Mouse (Mus musculus): ENCODE measurements around the gene Btk. TPM values are rescaled to one million over a fixed set of nuclear protein-coding genes. Genes with fewer than 3 reads are reported as not detected.
"Not testable (repeated sequence)": the region's sequence is repeated elsewhere in the genome, so short reads cannot be mapped to it uniquely, and the experiment has no call there.

The Btk gene
- polyA plus RNA-seq, 1 experiment from 2014 or later = 40.2 TPM

DNA sequence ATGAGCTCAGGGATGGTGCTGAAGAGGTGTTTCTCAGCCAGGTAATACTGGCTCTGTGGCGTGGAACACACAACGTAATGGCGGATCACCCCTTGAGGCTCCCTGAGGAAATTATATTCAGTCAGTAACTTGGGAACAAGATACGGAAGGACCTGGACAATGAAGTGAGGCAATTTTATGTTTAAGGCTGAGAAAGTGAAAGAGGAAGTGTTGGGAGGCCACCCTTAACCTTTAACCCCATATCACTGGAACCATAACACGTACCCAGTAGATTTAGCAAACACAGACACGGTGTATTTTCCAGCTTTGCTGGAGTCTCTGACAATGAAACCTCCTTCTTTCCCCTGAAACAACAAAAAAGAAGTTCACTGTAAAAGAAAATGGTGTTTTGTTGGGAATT is 28.9 kb downstream of the Btk start:
- ATAC-seq (replicated peaks; ENCODE audit: low FRiP score) (no peak), DNase-seq (ENCODE audit: low spot score) (no peak)
- no peaks in the 10 kb centered on the region for H3K9me3 ChIP-seq (ENCODE audit: control insufficient read depth, low read length)
- H3K27ac ChIP-seq (ENCODE audit: low read depth, low read length) = no peak overlapping the region
- no peak overlapping the region for H3K9ac ChIP-seq (ENCODE audit: low read depth, low read length)
- no peaks in the 10 kb centered on the region; the same call in 1 of the 2 replicates for H3K36me3 ChIP-seq (ENCODE audit: control insufficient read depth, insufficient read depth, low read length)
- no peak overlapping the region for H3K4me3 ChIP-seq (ENCODE audit: low read depth, low read length)
- 68% methylated on average over 6 of the region's 6 CpGs for WGBS
- no peaks in the 10 kb centered on the region for H3K4me1 ChIP-seq (replicated peaks; ENCODE audit: control insufficient read depth, insufficient read depth, low read length)
- H3K4me2 ChIP-seq = no peak overlapping the region
- no peaks in the 10 kb centered on the region for H3K27me3 ChIP-seq (replicated peaks; ENCODE audit: control insufficient read depth, insufficient read depth, low read length)

- ATAC-seq (replicated peaks; ENCODE audit: low FRiP score) (no peak), DNase-seq (ENCODE audit: low spot score) (no peak)
- Histone ChIP-seq H3K9me3 (ENCODE audit: control insufficient read depth, low read length) (no peaks in the 10 kb centered on the region), H3K36me3 (ENCODE audit: control insufficient read depth, insufficient read depth, low read length) (no peaks in the 10 kb centered on the region; the same call in 1 of the 2 replicates), H3K27me3 (replicated peaks; ENCODE audit: control insufficient read depth, insufficient read depth, low read length) (no peaks in the 10 kb centered on the region), H3K27ac (ENCODE audit: low read depth, low read length) (no peak overlapping the region), H3K4me2 (no peak overlapping the region), H3K4me3 (ENCODE audit: low read depth, low read length) (no peak overlapping the region), H3K4me1 (replicated peaks; ENCODE audit: control insufficient read depth, insufficient read depth, low read length) (no peaks in the 10 kb centered on the region), H3K9ac (ENCODE audit: low read depth, low read length) (no peak overlapping the region)
- 79% methylated on average over 4 of the region's 4 CpGs for WGBS
Measured at GRCm38 (mm10) chrX:134553326-134553725, 30.0 kb downstream of the Btk start.

- DNase-seq (ENCODE audit: low spot score) (no peak), ATAC-seq (replicated peaks; ENCODE audit: low FRiP score) (no peak)
- H3K27ac ChIP-seq (ENCODE audit: low read depth, low read length) = no peak overlapping the region
Measured at GRCm38 (mm10) chrX:134550903-134551302, 32.5 kb downstream of the Btk start.

GRCm38 (mm10) chrX:134547330-134547729 is 36.0 kb downstream of the Btk start:
- no peaks in the 10 kb centered on the region for H3K9me3 ChIP-seq (ENCODE audit: control insufficient read depth, low read length)
- no peak overlapping the region for H3K9ac ChIP-seq (ENCODE audit: low read depth, low read length)
- ATAC-seq (replicated peaks; ENCODE audit: low FRiP score) = no peak
- WGBS = 82% methylated on average over 4 of the region's 4 CpGs
- H3K4me3 ChIP-seq (ENCODE audit: low read depth, low read length) = no peak overlapping the region
- no peak for DNase-seq (ENCODE audit: low spot score)
- H3K36me3 ChIP-seq (ENCODE audit: control insufficient read depth, insufficient read depth, low read length) = no peaks in the 10 kb centered on the region; the same call in 1 of the 2 replicates
- H3K4me2 ChIP-seq = no peak overlapping the region
- no peaks in the 10 kb centered on the region for H3K4me1 ChIP-seq (replicated peaks; ENCODE audit: control insufficient read depth, insufficient read depth, low read length)
- H3K27me3 ChIP-seq (replicated peaks; ENCODE audit: control insufficient read depth, insufficient read depth, low read length) = no peaks in the 10 kb centered on the region
- no peak overlapping the region for H3K27ac ChIP-seq (ENCODE audit: low read depth, low read length)

More at GRCm38 (mm10) chrX:134550903-134551302, 32.5 kb downstream of the Btk start:
- H3K9ac ChIP-seq (ENCODE audit: low read depth, low read length) = no peak overlapping the region
- no peak overlapping the region for H3K4me3 ChIP-seq (ENCODE audit: low read depth, low read length)
- H3K27me3 ChIP-seq (replicated peaks; ENCODE audit: control insufficient read depth, insufficient read depth, low read length) = no peaks in the 10 kb centered on the region
- 21% methylated on average over 5 of the region's 5 CpGs for WGBS
- H3K9me3 ChIP-seq (ENCODE audit: control insufficient read depth, low read length) = no peaks in the 10 kb centered on the region
- H3K4me1 ChIP-seq (replicated peaks; ENCODE audit: control insufficient read depth, insufficient read depth, low read length) = no peaks in the 10 kb centered on the region
- H3K4me2 ChIP-seq = no peak overlapping the region
- no peaks in the 10 kb centered on the region; the same call in 1 of the 2 replicates for H3K36me3 ChIP-seq (ENCODE audit: control insufficient read depth, insufficient read depth, low read length)

DNA sequence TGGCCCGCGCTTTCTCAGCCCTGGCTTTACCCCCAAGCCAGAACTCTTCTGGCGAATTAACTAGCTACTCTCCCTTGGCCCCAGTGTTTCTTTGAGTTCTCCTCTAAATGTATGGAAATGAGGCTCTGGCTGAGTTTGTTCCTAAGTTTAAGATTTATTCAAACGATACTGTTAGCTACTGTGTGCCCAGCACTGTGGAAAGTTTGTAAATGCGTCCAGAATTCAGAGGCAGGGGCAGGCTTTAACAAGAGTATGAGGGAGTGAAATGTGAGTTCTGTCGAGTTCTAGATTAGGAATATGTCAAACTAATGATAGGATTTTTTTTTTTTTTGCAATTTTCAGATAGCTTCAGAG is 41.4 kb downstream of the Btk start:
- Histone ChIP-seq H3K36me3 (ENCODE audit: control insufficient read depth, insufficient read depth, low read length) (peaks cover under 1% of the 10 kb centered on the region; the same call in 1 of the 2 replicates), H3K27ac (ENCODE audit: low read depth, low read length) (peak overlapping the region; percentile 75), H3K4me3 (ENCODE audit: low read depth, low read length) (peak overlapping the region; percentile 63), H3K9ac (ENCODE audit: low read depth, low read length) (peak overlapping the region; percentile 78), H3K27me3 (replicated peaks; ENCODE audit: control insufficient read depth, insufficient read depth, low read length) (no peaks in the 10 kb centered on the region), H3K9me3 (ENCODE audit: control insufficient read depth, low read length) (no peaks in the 10 kb centered on the region), H3K4me2 (peak overlapping the region; percentile 52), H3K4me1 (replicated peaks; ENCODE audit: control insufficient read depth, insufficient read depth, low read length) (no peaks in the 10 kb centered on the region)
- ATAC-seq (replicated peaks; ENCODE audit: low FRiP score) (peak; percentile 16), DNase-seq (ENCODE audit: low spot score) (no peak)
- WGBS = 12% methylated on average over 6 of the region's 6 CpGs

DNA sequence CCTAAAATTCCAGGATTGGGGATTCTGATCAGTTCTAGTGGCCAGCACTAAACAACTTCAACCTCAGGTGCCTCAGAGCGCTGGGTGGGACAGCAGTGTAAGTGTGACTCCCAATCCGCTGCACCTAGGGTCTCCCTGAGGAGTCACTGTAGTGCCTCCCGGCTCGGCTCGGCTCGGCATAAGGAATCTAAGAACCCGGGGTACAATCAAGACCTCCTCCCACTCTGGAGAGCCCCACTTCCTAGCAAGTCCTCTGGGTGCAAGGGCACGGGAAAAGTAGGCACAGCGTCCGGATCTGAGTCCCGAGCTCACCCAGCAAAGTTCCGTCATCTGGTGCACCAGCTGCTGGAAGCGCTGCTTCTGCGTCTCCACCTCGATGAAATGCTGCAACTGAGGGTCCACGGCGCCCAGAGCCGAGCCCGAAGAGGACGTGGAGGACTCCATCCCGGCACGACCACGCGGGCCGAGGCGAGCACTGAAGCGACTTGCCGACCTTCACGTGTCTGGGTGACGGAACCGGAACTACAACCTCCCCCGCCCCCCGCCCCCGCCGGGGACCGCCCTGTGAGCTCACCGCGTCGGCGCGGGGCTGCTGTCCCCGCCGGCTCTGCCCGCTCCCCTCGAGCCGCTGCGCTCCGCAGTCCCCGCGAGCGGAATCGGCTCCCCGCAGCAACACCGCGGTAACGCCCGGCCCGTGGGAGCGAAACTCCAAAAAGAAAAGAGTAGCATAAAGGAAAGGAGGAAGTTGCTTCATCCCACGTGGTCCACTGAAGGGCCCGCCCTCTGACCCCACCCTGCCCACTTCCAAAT is 42.0 kb downstream of the Btk start, which contains the start of gene Timm8a1:
TSS of gene Timm8a1 (minus strand) at position 721 of the 810 bp plus-strand sequence.
- Histone ChIP-seq H3K4me2 (peak within 1 kb of the TSS; percentile 58), H3K9me3 (ENCODE audit: control insufficient read depth, low read length) (no peaks in the 10 kb centered on the region), H3K27ac (ENCODE audit: low read depth, low read length) (peak within 1 kb of the TSS; percentile 75), H3K4me3 (ENCODE audit: low read depth, low read length) (peak within 1 kb of the TSS; percentile 63), H3K9ac (ENCODE audit: low read depth, low read length) (peak within 1 kb of the TSS; percentile 78), H3K4me1 (replicated peaks; ENCODE audit: control insufficient read depth, insufficient read depth, low read length) (no peaks in the 10 kb centered on the region), H3K27me3 (replicated peaks; ENCODE audit: control insufficient read depth, insufficient read depth, low read length) (no peaks in the 10 kb centered on the region), H3K36me3 (ENCODE audit: control insufficient read depth, insufficient read depth, low read length) (peaks cover 5% of the 10 kb centered on the region; the same call in 1 of the 2 replicates)
- 26% methylated on average over 43 of the region's 61 CpGs for WGBS
- ATAC-seq (replicated peaks; ENCODE audit: low FRiP score) (peak; percentile 90), DNase-seq (ENCODE audit: low spot score) (peak; percentile 76)

DNA sequence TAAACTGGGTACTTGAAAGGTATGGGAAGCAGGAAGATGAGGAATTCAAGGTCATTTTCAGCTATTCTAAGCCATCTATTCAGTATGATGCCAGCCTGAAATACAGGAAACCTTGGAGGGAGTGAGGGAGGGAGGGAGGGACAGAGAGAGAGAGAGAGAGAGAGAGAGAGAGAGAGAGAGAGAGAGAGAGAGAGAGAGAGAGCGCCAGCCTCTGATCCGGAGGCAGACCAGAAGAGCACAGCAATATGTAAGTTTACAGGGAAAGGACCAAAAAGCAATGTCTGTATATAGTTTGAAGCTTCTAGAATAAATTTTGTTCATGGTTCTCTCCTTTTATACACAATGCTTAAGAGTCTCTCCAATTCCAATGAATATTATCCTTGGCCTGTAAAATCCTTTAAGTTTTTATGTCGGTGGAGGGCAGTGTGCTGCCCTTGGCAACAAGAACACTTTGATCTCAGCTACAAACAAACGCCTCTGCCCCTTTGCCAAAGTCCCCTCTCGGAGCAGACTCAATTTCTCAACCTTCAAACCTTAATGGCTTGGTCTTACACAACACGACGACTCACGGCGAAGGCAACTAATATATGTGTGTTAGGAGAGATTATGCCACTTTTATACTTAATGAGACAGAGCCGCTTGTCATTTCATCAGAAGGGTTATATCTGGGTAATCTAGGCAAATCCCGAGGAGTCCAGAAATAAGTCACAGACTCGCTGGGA is 42.8 kb downstream of the Btk start:
- no peak for ATAC-seq (replicated peaks; ENCODE audit: low FRiP score)
- WGBS = 25% methylated on average over 12 of the region's 12 CpGs

DNA sequence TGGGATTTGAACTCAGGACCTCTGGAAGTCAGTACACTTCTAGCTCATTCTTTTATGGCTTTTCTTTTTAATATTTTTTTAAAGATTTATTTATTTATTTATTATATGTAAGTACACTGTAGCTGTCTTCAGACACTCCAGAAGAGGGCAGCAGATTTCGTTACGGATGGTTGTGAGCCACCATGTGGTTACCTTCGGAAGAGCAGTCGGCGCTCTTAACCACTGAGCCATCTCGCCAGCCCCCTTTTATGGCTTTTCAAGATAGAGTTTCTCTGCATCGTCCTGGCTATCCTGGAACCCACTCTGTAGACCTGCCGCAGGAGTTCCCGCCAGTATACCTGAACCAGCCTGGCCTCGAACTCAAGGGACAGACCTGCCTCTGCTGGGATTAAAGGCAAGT is 43.6 kb downstream of the Btk start:
- H3K36me3 ChIP-seq (ENCODE audit: control insufficient read depth, insufficient read depth, low read length); H3K4me1 ChIP-seq (replicated peaks; ENCODE audit: control insufficient read depth, insufficient read depth, low read length); H3K9me3 ChIP-seq (ENCODE audit: control insufficient read depth, low read length); H3K27ac ChIP-seq (ENCODE audit: low read depth, low read length); H3K27me3 ChIP-seq (replicated peaks; ENCODE audit: control insufficient read depth, insufficient read depth, low read length): not testable (repeated sequence)
- H3K9ac ChIP-seq (ENCODE audit: low read depth, low read length) = peak overlapping the region; percentile 78
- peak overlapping the region; percentile 63 for H3K4me3 ChIP-seq (ENCODE audit: low read depth, low read length)
- ATAC-seq (replicated peaks; ENCODE audit: low FRiP score) (peak; percentile 54), DNase-seq (ENCODE audit: low spot score) (peak; percentile 31)
- H3K4me2 ChIP-seq = peak overlapping the region; percentile 58
- WGBS = 47% methylated on average over 10 of the region's 10 CpGs

More for the DNA sequence above, 42.8 kb downstream of the Btk start:
- no peaks in the 10 kb centered on the region for H3K9me3 ChIP-seq (ENCODE audit: control insufficient read depth, low read length)
- peak overlapping the region; percentile 75 for H3K27ac ChIP-seq (ENCODE audit: low read depth, low read length)
- no peaks in the 10 kb centered on the region for H3K27me3 ChIP-seq (replicated peaks; ENCODE audit: control insufficient read depth, insufficient read depth, low read length)
- peaks cover 5% of the 10 kb centered on the region; the same call in 1 of the 2 replicates for H3K36me3 ChIP-seq (ENCODE audit: control insufficient read depth, insufficient read depth, low read length)
- no peak for DNase-seq (ENCODE audit: low spot score)
- peak overlapping the region; percentile 78 for H3K9ac ChIP-seq (ENCODE audit: low read depth, low read length)
- H3K4me2 ChIP-seq = peak overlapping the region; percentile 58
- H3K4me1 ChIP-seq (replicated peaks; ENCODE audit: control insufficient read depth, insufficient read depth, low read length) = no peaks in the 10 kb centered on the region
- H3K4me3 ChIP-seq (ENCODE audit: low read depth, low read length) = peak overlapping the region; percentile 63

Measured in liver, embryonic 11.5 days (tissue).